Mouse (Mus musculus) liver, embryonic 15.5 days (tissue): Measurements from ENCODE around the gene Nadk. TPM values are rescaled to one million over a fixed set of nuclear protein-coding genes. Genes with fewer than 3 reads are reported as not detected.

ENCODE experiments used
- polyA plus RNA-seq: library from polyadenylated mRNA; unstranded; fragments of >200 nt; fragmentation: Nextera tagmentation; extraction: Ambion mirVana; gene quantifications from 2 replicates; pipeline ENCODE4 v1.2.1, GENCODE M21; 2015

Gene Nadk
- polyA plus RNA-seq, 1 experiment from 2014 or later: 46.9 TPM

Other genes with a start within 250 kb of the Nadk start
- 2.4 and 4.3 TPM in 2 replicates for gene Prkcz, start 201.0 kb upstream of the Nadk start, polyA plus RNA-seq
- not detected in 2 replicates for gene Gabrd, start 164.3 kb upstream of the Nadk start, polyA plus RNA-seq
- gene Cfap74, start 153.2 kb upstream of the Nadk start, polyA plus RNA-seq: 0.07 and 0.14 TPM in 2 replicates
- gene Tmem52, start 93.3 kb upstream of the Nadk start, polyA plus RNA-seq: 0.50 TPM in 1 of 2 replicates, not detected in the other
- gene Gnb1, start 71.0 kb upstream of the Nadk start, polyA plus RNA-seq: 100 and 106 TPM in 2 replicates
- gene Slc35e2, start 39.0 kb downstream of the Nadk start, polyA plus RNA-seq: 5.4 and 5.9 TPM in 2 replicates
- 18.6 and 19.9 TPM in 2 replicates for gene Cdk11b, start 62.5 kb downstream of the Nadk start, polyA plus RNA-seq
- gene Gm10563, start 83.0 kb downstream of the Nadk start, polyA plus RNA-seq: not detected in 2 replicates
- 4.9 TPM in 2 replicates for gene Mmp23, start 91.0 kb downstream of the Nadk start, polyA plus RNA-seq
- gene Mib2, start 106.8 kb downstream of the Nadk start, polyA plus RNA-seq: 3.8 and 5.2 TPM in 2 replicates
- gene Fndc10, start 132.0 kb downstream of the Nadk start, polyA plus RNA-seq: 0.24 and 0.48 TPM in 2 replicates
- 52.0 and 52.4 TPM in 2 replicates for gene Ssu72, start 142.4 kb downstream of the Nadk start, polyA plus RNA-seq
- gene Tmem240, start 172.4 kb downstream of the Nadk start, polyA plus RNA-seq: 0.08 and 0.10 TPM in 2 replicates
- 47.9 and 56.5 TPM in 2 replicates for gene Atad3a, start 198.7 kb downstream of the Nadk start, polyA plus RNA-seq
- 0.33 and 0.54 TPM in 2 replicates for gene Vwa1, start 212.3 kb downstream of the Nadk start, polyA plus RNA-seq
- 0.13 and 0.22 TPM in 2 replicates for gene Tmem88b, start 223.5 kb downstream of the Nadk start, polyA plus RNA-seq
- 0.07 TPM in 1 of 2 replicates, not detected in the other for gene Ankrd65, start 228.1 kb downstream of the Nadk start, polyA plus RNA-seq
- gene Mrpl20, start 240.5 kb downstream of the Nadk start, polyA plus RNA-seq: 135 and 141 TPM in 2 replicates